Mouse (Mus musculus): ENCODE measurements around the gene Rph3a.

DNA sequence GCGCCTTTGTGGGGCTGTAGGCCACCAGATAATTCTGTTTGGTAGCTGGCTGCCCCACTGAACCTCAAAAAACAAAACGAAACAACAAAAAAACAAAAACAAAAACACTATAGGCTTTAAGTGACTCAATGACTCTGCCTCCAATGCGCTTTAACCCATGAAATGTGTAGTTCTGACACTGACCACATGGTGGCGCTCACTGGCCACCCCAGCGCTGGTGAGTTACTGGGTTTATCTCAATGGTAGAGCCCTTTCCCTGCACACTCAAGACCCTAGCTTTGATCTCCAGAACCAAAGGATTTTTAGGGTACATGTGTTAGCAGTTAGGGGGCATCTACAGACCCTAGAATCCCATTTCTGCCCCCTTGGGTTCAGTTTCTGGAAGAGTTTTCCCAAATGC, 55.9 kb downstream of the Rph3a start:
- TF ChIP-seq POLR2A (IDR thresholded peaks at IDR 0.05; ENCODE audit: control insufficient read depth, extremely low read depth, insufficient read depth, low read length, poor library complexity): no peak
- 0 out of 2 replicates have a peak, but pooled peaks have one; percentile 10 for TF ChIP-seq CTCF (IDR thresholded peaks at IDR 0.05; ENCODE audit: borderline replicate concordance, control insufficient read depth, extremely low read depth, insufficient read depth, low read length, poor library complexity)
